Mouse (Mus musculus) brown adipose tissue, adult 24 weeks (tissue): Measurements from ENCODE around the gene 1700025G04Rik. TPM values are rescaled to one million over a fixed set of nuclear protein-coding genes. Genes with fewer than 3 reads are reported as not detected.

ENCODE experiments used
- H3K27ac ChIP-seq: fragments of 200-500 bp; replicated peaks from 2 replicates; pipeline ENCODE4 v1.5.1; 2012; ENCODE audit warnings: low read depth, mild to moderate bottlenecking, low read length
- H3K4me1 ChIP-seq: fragments of 200-500 bp; 2 replicates; pipeline ENCODE4 v1.6.1; 2012; ENCODE audit warnings: low read length, mixed read lengths; ENCODE audit not compliant: control insufficient read depth, insufficient read depth, insufficient read length
- H3K4me3 ChIP-seq: fragments of 200-500 bp; 2 replicates; pipeline ENCODE4 v1.5.1; 2012; ENCODE audit warnings: low read depth, mild to moderate bottlenecking, low read length, moderate library complexity; ENCODE audit not compliant: insufficient read depth
- polyA plus RNA-seq: library from polyadenylated mRNA; stranded (reverse); fragments of >200 nt; gene quantifications from 2 replicates; pipeline ENCODE4 v1.2.4, GENCODE M21; 2012; ENCODE audit not compliant: missing spikeins, insufficient read depth, insufficient read length

1700025G04Rik gene
- polyA plus RNA-seq, 1 experiment = 4.4 TPM

DNA sequence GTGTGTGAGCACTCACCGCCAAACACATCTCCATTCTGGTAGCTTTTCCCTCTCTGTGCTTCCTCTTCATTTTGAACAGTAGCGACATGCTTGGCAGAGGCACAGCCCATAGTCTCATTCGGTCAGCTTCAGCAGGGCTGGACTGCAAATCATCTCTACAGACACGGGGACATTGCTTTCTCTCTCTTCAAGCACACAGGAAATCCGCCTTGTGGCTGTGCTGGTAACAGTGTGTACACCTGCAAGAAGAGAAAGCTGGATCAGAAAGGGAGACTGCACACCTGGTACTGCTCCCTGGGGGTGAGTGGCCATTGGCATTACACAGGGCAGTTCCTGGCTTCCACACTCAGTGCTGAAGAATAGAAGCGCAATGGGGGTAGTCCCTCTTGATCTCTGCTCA is 83.4 kb downstream of the 1700025G04Rik start:
- H3K4me3 ChIP-seq = no peak overlapping the region
- H3K4me1 ChIP-seq = 0 out of 2 replicates have a peak, but pooled peaks cover 2% of the 10 kb centered on the region
- H3K27ac ChIP-seq = no peak overlapping the region

DNA sequence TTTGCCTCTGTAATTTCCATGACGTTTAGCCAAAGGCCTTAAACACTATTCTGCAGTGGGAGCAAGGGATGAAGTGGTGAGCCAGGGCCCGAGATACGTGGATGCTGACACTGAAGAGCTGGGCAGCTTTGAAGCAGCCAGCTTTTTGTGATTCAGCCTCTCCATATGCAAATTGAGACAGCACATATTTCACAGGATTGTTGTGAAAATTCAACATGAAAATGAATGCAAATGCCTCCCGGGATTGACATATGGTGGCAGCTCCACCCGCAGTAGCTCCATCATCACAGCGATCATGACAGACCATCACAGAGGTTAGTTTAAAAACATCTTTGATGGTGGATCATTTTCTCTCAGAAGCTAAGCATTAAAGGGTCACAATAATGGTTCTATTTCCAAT is 85.4 kb downstream of the 1700025G04Rik start:
- Histone ChIP-seq H3K4me3 (no peak overlapping the region), H3K27ac (no peak overlapping the region), H3K4me1 (peaks cover 2% of the 10 kb centered on the region; the same call in 1 of the 2 replicates)

DNA sequence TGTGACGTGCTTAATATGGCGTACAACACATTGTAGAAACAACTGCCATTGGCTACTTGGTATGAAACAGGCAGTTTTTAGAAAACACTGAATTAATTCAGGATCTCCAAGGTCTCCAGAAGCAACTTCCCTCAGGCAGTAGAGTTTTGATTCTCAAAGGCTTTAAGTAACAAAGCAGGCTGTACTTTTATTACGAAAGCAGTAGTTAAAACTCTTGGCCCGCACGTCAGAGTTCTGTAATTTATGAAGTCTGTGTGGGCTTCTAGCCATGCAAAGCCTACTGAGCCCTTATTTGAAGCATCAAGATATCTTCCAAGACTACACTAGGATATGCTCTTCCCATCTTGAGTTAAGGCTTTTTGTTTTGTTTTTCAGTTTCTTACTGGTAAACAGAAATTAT is 89.5 kb downstream of the 1700025G04Rik start:
- no peaks in the 10 kb centered on the region; the same call in 1 of the 2 replicates for H3K4me1 ChIP-seq
- no peak overlapping the region for H3K27ac ChIP-seq
- no peak overlapping the region for H3K4me3 ChIP-seq

DNA sequence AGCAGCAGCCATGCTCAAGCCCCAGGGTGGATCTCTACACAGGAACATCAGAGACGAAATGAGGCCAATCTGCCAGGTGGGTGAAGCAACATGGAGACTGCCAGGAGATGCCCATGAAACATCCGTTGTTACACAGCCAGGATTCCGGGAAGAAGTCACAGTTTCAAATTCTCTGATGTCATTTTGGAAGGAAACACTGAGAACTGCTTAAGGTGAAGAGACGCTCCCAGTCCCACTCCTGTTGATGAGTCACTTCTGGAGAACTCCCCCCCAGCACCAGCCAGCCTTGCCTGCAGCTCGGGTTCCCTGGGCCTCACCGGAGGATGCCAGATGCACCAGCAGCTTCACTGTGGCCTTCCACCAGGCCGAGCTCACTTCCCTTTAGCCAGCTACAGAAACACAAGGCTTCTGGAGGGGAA is 90.5 kb downstream of the 1700025G04Rik start:
- Histone ChIP-seq H3K4me3 (no peak overlapping the region), H3K27ac (no peak overlapping the region), H3K4me1 (no peaks in the 10 kb centered on the region; the same call in 1 of the 2 replicates)

DNA sequence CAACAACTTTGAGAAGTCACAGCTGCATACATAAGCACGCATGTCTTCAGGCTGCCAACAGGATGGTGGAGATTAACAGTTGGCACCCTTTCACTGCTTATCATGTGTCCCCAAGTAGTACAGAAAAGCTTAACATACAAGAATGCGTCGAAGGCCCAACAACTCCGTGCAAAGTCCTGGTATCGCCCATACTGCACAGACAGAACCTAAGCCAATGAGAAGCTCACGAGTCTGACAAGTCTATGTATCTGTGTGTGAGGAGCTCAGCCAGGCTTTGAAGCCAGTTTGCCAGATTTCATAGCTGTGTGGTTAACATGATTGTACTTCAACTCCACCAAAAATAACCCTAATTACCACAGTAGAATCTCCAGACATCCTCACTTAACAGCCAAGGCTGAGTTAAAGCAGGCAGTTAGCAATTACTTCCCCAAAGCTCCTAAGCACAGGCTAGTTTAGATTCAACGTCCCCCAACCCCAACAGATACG is 91.2 kb downstream of the 1700025G04Rik start:
- H3K27ac ChIP-seq = no peak overlapping the region

DNA sequence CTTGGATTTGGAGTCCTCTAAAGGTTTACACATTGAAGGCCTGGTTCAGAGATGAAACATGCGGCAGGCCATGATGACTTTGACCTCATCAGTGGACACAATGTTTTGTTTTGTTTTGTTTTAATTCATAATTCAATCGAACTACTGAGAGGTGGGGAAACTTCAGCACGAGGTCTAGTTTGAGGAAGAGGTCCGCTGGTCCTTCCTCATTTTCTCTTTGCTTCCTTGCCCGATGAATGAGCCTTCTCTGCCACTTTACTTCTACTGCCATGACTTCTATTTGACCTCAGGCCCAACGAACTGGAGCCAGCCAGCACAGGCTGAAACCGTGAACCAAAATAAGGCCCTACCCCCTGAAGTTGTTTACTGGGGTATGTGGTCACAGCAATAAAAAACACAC is 92.3 kb downstream of the 1700025G04Rik start:
- Histone ChIP-seq H3K4me1 (no peaks in the 10 kb centered on the region; the same call in 1 of the 2 replicates), H3K4me3 (no peak overlapping the region), H3K27ac (no peak overlapping the region)

More for the DNA sequence above, 91.2 kb downstream of the 1700025G04Rik start:
- H3K4me3 ChIP-seq = no peak overlapping the region
- no peaks in the 10 kb centered on the region; the same call in 1 of the 2 replicates for H3K4me1 ChIP-seq

DNA sequence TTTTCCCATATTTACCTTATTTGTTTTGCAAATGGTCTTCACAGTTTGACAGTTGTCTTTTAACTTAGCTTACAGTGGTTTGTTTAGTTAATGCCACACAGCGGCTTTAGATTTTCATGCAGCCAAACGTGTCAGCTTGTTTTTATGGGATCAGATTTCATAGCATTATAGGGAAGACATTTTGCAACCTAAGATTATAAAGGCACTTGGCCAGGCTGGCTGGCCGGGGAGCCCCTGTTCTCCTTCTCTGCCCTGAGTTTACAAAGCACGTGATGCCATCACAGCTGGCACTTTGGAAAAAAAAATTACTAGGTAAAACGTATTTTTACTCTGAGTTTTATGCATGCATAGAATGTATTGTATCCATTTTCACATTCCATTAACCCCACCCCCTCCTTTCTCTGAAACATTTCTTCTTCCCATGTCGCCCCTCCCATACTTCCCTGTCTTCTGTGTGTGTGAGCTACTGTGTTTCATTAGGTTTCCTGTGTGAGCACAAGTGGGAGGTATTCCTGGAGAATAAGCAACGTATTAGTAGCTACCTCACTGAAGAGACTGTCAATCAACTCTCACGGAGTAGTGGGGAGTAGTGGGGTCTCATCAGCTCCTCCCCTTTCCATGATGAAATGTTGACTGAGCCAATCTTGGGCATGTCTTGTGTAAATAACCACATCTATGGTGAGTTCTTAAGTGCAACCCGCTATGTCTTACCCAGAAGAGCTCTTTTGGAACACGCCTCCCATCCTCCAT is 93.8 kb downstream of the 1700025G04Rik start:
- Histone ChIP-seq H3K27ac (no peak overlapping the region), H3K4me3 (no peak overlapping the region), H3K4me1 (no peaks in the 10 kb centered on the region; the same call in 1 of the 2 replicates)

DNA sequence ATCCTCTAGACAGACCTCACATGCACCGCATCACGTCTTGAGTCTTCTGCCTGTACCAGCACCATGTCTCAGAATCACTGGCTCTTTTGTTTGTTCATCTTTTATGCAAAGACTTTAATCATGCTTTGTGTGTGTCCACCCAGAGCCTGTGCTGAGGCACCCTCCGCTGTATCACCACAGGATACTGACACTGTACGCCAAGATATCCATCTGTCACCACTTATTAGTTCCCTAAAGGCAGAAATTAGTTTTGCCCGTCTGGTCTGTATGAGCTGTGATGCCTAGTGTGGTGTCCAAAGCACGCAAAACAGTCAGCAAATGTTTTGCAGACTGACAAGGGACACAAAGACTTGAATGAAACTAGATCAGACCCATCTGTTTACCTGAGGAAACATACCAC is 95.7 kb downstream of the 1700025G04Rik start:
- Histone ChIP-seq H3K4me3 (no peak overlapping the region), H3K27ac (no peak overlapping the region), H3K4me1 (no peaks in the 10 kb centered on the region)

DNA sequence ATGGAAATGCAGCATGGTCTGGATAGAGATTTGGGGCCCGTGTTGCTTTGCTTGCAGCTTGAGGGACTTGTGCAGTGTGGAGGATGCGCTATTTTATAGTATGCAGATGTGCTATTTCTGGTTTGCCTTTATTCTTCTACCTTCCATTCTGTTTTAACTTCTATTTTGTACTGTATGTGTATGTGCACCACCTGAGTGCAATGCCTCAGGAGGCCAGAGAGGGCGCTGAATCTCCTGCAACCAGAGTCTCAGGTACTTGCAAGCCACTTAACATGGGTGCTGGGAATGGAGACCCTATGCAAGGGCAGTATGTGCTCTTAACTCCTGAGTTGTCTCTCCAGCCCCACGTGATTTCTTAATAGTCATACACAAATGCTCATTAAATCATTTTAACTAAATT is 98.4 kb downstream of the 1700025G04Rik start:
- no peak overlapping the region for H3K27ac ChIP-seq
- H3K4me1 ChIP-seq = no peaks in the 10 kb centered on the region
- no peak overlapping the region for H3K4me3 ChIP-seq

DNA sequence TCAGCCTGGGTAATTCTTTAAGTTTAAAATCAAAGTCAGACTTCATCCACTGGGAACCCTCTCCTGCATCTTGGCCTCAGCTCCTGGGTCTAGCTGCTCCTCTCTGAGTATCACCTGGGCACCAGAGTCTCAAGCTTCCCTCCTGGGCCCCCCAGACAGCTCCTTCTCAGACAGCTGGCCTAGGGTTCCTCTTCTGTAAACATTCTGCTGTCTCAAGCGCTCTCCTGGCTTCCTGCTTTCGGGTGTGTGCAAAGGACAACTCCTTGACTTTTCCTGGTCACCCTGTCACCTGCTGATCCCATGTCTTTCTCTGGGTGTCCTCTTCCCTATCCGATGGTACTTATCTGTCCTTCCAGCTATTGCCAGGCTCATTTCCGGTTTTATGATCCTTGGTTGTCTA is 99.3 kb downstream of the 1700025G04Rik start:
- H3K4me3 ChIP-seq = no peak overlapping the region
- no peak overlapping the region for H3K27ac ChIP-seq
- no peaks in the 10 kb centered on the region for H3K4me1 ChIP-seq

DNA sequence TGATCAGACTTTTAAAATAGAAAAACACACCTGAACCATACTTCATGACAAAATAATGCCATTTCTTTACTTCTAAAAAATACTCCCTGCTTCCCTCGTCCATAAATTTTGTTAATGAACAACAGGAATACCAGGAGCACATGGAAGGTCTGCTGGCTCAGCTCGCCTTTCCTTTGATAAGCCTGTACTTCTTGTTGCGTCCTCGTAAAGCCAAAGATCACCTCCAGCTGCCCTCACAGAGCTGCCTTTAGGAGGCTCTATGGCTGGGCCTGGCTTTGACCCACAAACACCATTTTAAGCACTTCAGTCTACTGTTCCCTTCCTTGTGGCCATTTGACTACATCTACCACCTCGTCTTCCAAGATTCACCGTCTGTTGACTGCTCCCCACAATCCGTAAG is 101.2 kb downstream of the 1700025G04Rik start:
- Histone ChIP-seq H3K4me1 (no peaks in the 10 kb centered on the region), H3K27ac (no peak overlapping the region), H3K4me3 (no peak overlapping the region)

DNA sequence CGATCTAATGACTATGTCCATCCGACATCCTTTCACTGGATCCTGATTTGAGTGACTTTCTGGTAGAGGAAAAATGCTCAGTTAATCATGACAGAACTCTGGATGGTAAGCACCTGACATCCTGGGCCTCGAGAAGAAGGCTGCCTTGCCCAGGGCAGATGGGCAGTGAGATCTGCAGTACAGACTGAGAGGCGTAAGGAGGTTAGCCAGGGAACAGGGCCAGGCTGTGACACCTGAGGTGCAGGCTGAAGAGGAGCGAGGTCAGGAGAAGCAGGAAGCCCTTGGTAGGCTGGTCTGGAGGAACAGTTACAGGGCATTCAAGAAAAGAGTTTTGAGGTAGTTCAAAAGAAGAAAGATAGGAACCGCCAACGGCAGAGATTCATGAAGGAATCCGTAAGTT is 101.9 kb downstream of the 1700025G04Rik start:
- Histone ChIP-seq H3K4me1 (no peaks in the 10 kb centered on the region), H3K27ac (no peak overlapping the region)

DNA sequence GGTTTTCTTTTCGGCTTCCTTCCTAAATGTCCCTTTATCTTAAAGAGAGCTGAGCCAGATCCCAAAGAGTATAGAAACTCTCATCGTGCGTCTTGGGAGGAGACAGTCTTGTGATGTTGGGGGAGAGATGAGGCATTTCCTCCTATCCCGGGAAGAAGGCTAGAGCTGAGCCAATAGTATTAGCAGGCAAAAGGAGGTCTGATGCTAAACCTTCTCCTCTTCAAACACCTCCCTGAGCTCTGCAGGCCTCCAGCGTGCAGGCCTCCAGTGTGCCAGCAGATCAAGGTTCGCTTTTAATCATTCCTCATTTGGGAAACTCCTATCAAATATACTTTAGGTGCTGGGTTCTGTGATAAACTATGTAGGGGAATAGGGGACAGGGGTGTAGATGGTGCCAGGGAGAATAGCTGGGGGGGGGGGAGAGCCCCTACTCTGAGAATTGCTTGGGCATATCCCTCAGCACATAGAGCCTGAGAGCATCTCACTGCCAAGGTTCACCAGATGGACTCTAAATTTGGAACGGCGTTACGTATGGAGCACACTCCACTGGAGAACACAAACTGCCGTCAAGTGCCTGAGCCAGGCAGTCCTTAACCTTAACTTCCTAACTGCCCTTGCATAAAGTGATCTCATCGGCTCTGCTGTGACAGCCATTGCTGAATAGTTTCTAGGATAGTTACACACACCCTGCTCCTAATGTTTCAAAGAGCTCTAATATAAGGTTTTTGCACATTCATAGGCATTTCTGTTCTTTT is 103.7 kb downstream of the 1700025G04Rik start:
- no peak overlapping the region for H3K27ac ChIP-seq

More for the DNA sequence above, 101.9 kb downstream of the 1700025G04Rik start:
- H3K4me3 ChIP-seq = no peak overlapping the region

DNA sequence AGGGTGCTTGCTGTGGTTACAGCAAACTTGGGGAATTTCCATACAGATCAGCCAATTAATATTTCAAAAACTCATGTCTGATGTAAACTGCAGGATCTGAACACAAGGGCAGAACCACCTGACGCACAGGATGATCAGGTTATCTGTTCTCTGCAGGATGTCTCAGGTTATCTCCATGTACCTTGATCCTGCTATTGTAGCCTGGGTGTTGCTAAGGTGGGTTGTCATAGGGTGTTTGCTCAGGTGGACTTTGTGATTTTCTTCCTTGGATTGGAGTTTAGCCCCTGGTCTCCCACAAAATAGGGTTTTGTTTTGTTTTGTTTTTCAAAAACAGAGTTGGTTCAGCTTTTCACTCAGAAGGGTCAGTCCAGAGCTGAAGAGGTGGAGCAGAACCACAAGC is 104.9 kb downstream of the 1700025G04Rik start:
- H3K27ac ChIP-seq = no peak overlapping the region
- no peak overlapping the region for H3K4me3 ChIP-seq
- peaks cover 6% of the 10 kb centered on the region for H3K4me1 ChIP-seq

More for the DNA sequence above, 103.7 kb downstream of the 1700025G04Rik start:
- Histone ChIP-seq H3K4me1 (peaks cover under 1% of the 10 kb centered on the region; the same call in 1 of the 2 replicates), H3K4me3 (no peak overlapping the region)

DNA sequence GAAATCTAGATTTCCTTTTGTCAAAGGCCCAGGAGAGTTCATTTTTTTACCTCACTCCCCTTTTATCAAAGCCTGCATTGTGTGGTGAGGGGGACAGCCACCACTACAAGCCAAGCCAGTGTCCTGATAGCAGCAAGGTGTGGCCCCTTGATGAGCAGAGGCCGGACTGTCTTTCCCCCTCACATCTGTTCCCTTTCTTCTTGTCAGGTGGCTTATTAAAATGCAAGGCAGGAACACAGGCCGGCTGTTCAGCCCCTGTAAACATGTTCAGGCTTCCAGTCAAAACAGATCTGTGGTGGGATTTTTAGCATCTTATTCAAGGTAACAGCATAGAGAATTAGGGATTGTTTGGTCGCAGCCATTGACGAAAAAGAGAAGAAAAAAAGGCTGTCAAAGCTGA is 105.9 kb downstream of the 1700025G04Rik start:
- Histone ChIP-seq H3K27ac (no peak overlapping the region), H3K4me3 (no peak overlapping the region), H3K4me1 (peaks cover 10% of the 10 kb centered on the region)
